Mouse (Mus musculus) MN1 (cell line): Measurements from ENCODE around the gene Rad9b.

Experiments used
- DNase-seq: peaks from one replicate; pipeline ENCODE4 v3.0.0-alpha.2; 2016; ENCODE audit warnings: low spot score

The Rad9b gene

DNA sequence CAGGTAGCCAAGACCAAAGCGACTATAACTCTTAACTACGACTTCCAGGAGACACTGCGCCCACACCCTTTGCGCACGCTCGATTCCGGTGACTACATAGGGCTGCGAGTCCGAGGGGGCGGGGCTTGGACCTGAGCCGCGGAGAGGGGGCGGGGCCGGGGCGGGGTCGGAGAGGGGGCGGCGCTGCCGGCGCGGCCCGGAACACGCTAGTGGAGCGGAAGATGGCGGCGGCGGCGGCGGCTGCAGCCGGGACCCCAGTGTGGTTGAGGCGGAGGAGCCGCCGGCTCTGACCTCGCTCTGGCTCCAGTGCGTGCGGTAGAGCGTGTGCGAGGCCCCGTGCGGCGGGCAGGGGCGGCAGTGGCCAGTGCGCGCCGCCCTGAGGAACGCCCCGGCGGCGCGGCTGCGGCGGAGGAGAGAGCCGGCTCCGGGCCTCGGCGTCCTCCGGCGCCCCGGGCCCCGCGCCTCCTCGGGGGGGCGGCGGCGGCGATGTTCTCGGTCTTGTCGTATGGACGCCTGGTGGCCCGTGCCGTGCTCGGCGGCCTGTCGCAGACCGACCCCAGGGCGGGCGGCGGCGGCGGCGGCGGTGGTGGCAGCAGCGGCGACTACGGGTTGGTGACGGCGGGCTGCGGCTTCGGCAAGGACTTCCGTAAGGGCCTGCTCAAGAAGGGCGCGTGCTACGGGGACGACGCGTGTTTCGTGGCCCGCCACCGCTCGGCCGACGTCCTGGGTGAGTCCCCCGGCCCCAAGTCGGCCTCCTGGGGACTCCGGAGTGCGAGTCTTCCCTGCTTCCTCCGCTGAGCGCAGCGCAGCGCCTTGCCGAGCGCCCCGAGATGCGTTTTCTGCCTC is 69.6 kb downstream of the Rad9b start, which contains the start of gene Pptc7:
Gene Pptc7 (plus strand): TSS at position 183 of the 846 bp plus-strand sequence.
- DNase-seq, result peak; percentile 86

- DNase-seq, result no peak
These were observed 70.2 kb downstream of the Rad9b start for GRCm38 (mm10) chr5:122283828-122284182.

DNA sequence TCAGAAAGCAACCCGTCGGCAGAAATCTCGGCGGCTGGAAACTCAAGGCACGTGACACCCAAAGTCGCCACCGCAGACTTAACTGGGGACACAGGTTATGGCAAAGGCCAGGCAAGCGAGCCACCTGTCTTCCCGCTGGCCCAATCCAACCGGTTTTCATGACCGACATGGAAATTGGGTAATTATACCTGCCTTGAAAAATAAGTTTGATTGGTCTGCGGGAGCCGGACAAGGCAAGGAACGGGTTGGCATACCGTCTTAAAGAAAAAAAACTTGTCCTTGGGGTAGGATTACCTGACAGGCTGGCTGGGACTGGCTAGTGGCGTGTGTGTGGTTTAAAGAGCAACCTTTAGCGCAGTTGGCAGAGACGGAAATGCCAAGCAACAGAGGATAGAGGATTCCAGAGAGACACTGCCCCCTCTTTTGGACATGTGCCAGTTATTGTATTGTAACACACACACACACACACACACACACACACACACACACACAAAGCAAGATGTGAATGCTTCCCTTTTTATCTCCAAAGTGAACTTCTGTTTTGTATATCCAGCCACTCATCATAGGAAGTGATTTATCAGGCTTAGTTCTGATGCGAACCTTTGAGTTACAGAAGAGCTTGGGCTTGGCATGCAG is 73.1 kb downstream of the Rad9b start:
- no peak for DNase-seq

GRCm38 (mm10) chr5:122280422-122280826 is 73.6 kb downstream of the Rad9b start:
- no peak for DNase-seq

GRCm38 (mm10) chr5:122279799-122280421 is 74.1 kb downstream of the Rad9b start:
- DNase-seq, result no peak

GRCm38 (mm10) chr5:122278946-122279345 is 75.1 kb downstream of the Rad9b start:
- no peak for DNase-seq

GRCm38 (mm10) chr5:122274785-122275184 is 79.2 kb downstream of the Rad9b start:
- DNase-seq, result no peak
